Comparison of ENCODE assay signal across 1 mouse cellular context in genomic region chr15:82363801-82364200, GRCm38 (mm10). TPM values are rescaled to one million over a fixed set of nuclear protein-coding genes. Genes with fewer than 3 reads are reported as not detected.
"Had no signal": no experiment of that assay in that cellular context is flagged by ENCODE, and none has a peak within 500 bp of the region (broad histone marks: within the 10 kb centered on the region; RNA-seq: fewer than 3 reads in every experiment).

No protein-coding gene starts in this region.

RNA-seq across cellular contexts. Expression of gene Cyp2d22, which starts 16.3 kb away (rescaled TPM):
- total RNA-seq: megakaryocyte-erythroid progenitor cell, adult 5-6 weeks had no signal
